Mouse (Mus musculus) G1E (cell line): Measurements from ENCODE around the gene Xrcc2.

Experiments used
- CTCF ChIP-seq: IDR thresholded peaks from 2 replicates; pipeline ENCODE4 v1.5.1; 2012; ENCODE audit warnings: low read depth, low read length, inconsistent platforms, mixed read lengths
- GATA1 ChIP-seq: IDR thresholded peaks from 2 replicates; pipeline ENCODE4 v1.6.1; 2012; ENCODE audit warnings: borderline replicate concordance, low read length, inconsistent platforms, mixed read lengths
- TAL1 ChIP-seq: conservative IDR thresholded peaks from 2 replicates; pipeline ENCODE4 v1.6.1; 2012; ENCODE audit warnings: low read depth, low read length, inconsistent platforms, mixed read lengths

GRCm38 (mm10) chr5:25719390-25719789 is 13.8 kb upstream of the Xrcc2 start:
- no peak for TF ChIP-seq CTCF
- no peak for TF ChIP-seq TAL1
- TF ChIP-seq GATA1: no peak
